Mouse (Mus musculus): ENCODE measurements around the gene Itk. TPM values are rescaled to one million over a fixed set of nuclear protein-coding genes. Genes with fewer than 3 reads are reported as not detected.

The Itk gene
- polyA plus RNA-seq, 1 experiment from 2014 or later = 0.22 TPM

- WGBS = 93% methylated on average over 4 of the region's 4 CpGs
- Histone ChIP-seq H3K27me3 (ENCODE audit: control insufficient read depth, insufficient read depth, low read length) (no peaks in the 10 kb centered on the region), H3K4me1 (ENCODE audit: control insufficient read depth, insufficient read depth, low read length) (peaks cover 7% of the 10 kb centered on the region; the same call in 1 of the 2 replicates), H3K36me3 (ENCODE audit: control insufficient read depth, insufficient read depth, low read length) (no peaks in the 10 kb centered on the region), H3K4me2 (replicated peaks; ENCODE audit: low read depth, low read length) (no peak overlapping the region), H3K9me3 (ENCODE audit: control insufficient read depth, low read depth, low read length) (no peaks in the 10 kb centered on the region), H3K9ac (replicated peaks; ENCODE audit: low read depth, low read length) (no peak overlapping the region), H3K4me3 (ENCODE audit: low read depth, low read length) (no peak overlapping the region), H3K27ac (ENCODE audit: low read length) (no peak overlapping the region)
- ATAC-seq (ENCODE audit: insufficient number of reproducible peaks, insufficient read depth, low FRiP score, low read depth) = no peak
These were observed 100.3 kb downstream of the Itk start for GRCm38 (mm10) chr11:46289022-46289421.

GRCm38 (mm10) chr11:46288091-46288490, 101.2 kb downstream of the Itk start:
- Histone ChIP-seq H3K27me3 (ENCODE audit: control insufficient read depth, insufficient read depth, low read length) (no peaks in the 10 kb centered on the region), H3K9me3 (ENCODE audit: control insufficient read depth, low read depth, low read length) (no peaks in the 10 kb centered on the region), H3K36me3 (ENCODE audit: control insufficient read depth, insufficient read depth, low read length) (no peaks in the 10 kb centered on the region), H3K9ac (replicated peaks; ENCODE audit: low read depth, low read length) (no peak overlapping the region), H3K4me2 (replicated peaks; ENCODE audit: low read depth, low read length) (no peak overlapping the region), H3K27ac (ENCODE audit: low read length) (no peak overlapping the region), H3K4me1 (ENCODE audit: control insufficient read depth, insufficient read depth, low read length) (peaks cover 7% of the 10 kb centered on the region; the same call in 1 of the 2 replicates), H3K4me3 (ENCODE audit: low read depth, low read length) (no peak overlapping the region)
- 63% methylated on average over 5 of the region's 5 CpGs for WGBS
- no peak for ATAC-seq (ENCODE audit: insufficient number of reproducible peaks, insufficient read depth, low FRiP score, low read depth)

- no peak overlapping the region for H3K4me3 ChIP-seq (ENCODE audit: low read depth, low read length)
- no peak overlapping the region for H3K27ac ChIP-seq (ENCODE audit: low read length)
- H3K36me3 ChIP-seq (ENCODE audit: control insufficient read depth, insufficient read depth, low read length) = no peaks in the 10 kb centered on the region
- H3K9me3 ChIP-seq (ENCODE audit: control insufficient read depth, low read depth, low read length) = no peaks in the 10 kb centered on the region
- H3K27me3 ChIP-seq (ENCODE audit: control insufficient read depth, insufficient read depth, low read length) = no peaks in the 10 kb centered on the region
- H3K4me2 ChIP-seq (replicated peaks; ENCODE audit: low read depth, low read length) = no peak overlapping the region
- 56% methylated on average over 6 of the region's 6 CpGs for WGBS
- no peak overlapping the region for H3K9ac ChIP-seq (replicated peaks; ENCODE audit: low read depth, low read length)
- H3K4me1 ChIP-seq (ENCODE audit: control insufficient read depth, insufficient read depth, low read length) = peaks cover 7% of the 10 kb centered on the region; the same call in 1 of the 2 replicates
- no peak for ATAC-seq (ENCODE audit: insufficient number of reproducible peaks, insufficient read depth, low FRiP score, low read depth)
These were observed 102.5 kb downstream of the Itk start for GRCm38 (mm10) chr11:46286803-46287202.

GRCm38 (mm10) chr11:46283800-46284199, 105.5 kb downstream of the Itk start:
- no peaks in the 10 kb centered on the region for H3K36me3 ChIP-seq (ENCODE audit: control insufficient read depth, insufficient read depth, low read length)
- WGBS = 95% methylated on average over 6 of the region's 6 CpGs
- no peaks in the 10 kb centered on the region for H3K4me1 ChIP-seq (ENCODE audit: control insufficient read depth, insufficient read depth, low read length)
- no peaks in the 10 kb centered on the region for H3K9me3 ChIP-seq (ENCODE audit: control insufficient read depth, low read depth, low read length)
- no peak for ATAC-seq (ENCODE audit: insufficient number of reproducible peaks, insufficient read depth, low FRiP score, low read depth)
- H3K4me2 ChIP-seq (replicated peaks; ENCODE audit: low read depth, low read length) = no peak overlapping the region
- H3K9ac ChIP-seq (replicated peaks; ENCODE audit: low read depth, low read length) = no peak overlapping the region
- no peaks in the 10 kb centered on the region for H3K27me3 ChIP-seq (ENCODE audit: control insufficient read depth, insufficient read depth, low read length)
- H3K4me3 ChIP-seq (ENCODE audit: low read depth, low read length) = no peak overlapping the region
- H3K27ac ChIP-seq (ENCODE audit: low read length) = no peak overlapping the region

- WGBS = 83% methylated on average over 5 of the region's 5 CpGs
- Histone ChIP-seq H3K36me3 (ENCODE audit: control insufficient read depth, insufficient read depth, low read length) (no peaks in the 10 kb centered on the region), H3K4me3 (ENCODE audit: low read depth, low read length) (no peak overlapping the region), H3K27me3 (ENCODE audit: control insufficient read depth, insufficient read depth, low read length) (no peaks in the 10 kb centered on the region), H3K4me1 (ENCODE audit: control insufficient read depth, insufficient read depth, low read length) (no peaks in the 10 kb centered on the region), H3K9ac (replicated peaks; ENCODE audit: low read depth, low read length) (no peak overlapping the region), H3K9me3 (ENCODE audit: control insufficient read depth, low read depth, low read length) (no peaks in the 10 kb centered on the region), H3K4me2 (replicated peaks; ENCODE audit: low read depth, low read length) (no peak overlapping the region), H3K27ac (ENCODE audit: low read length) (no peak overlapping the region)
- ATAC-seq (ENCODE audit: insufficient number of reproducible peaks, insufficient read depth, low FRiP score, low read depth) = no peak
These were observed 106.7 kb downstream of the Itk start for GRCm38 (mm10) chr11:46282612-46283011.

GRCm38 (mm10) chr11:46278709-46279108, 110.6 kb downstream of the Itk start:
- H3K9ac ChIP-seq (replicated peaks; ENCODE audit: low read depth, low read length) = no peak overlapping the region
- H3K9me3 ChIP-seq (ENCODE audit: control insufficient read depth, low read depth, low read length) = no peaks in the 10 kb centered on the region
- H3K4me2 ChIP-seq (replicated peaks; ENCODE audit: low read depth, low read length) = no peak overlapping the region
- no peaks in the 10 kb centered on the region for H3K4me1 ChIP-seq (ENCODE audit: control insufficient read depth, insufficient read depth, low read length)
- no peak overlapping the region for H3K4me3 ChIP-seq (ENCODE audit: low read depth, low read length)
- no peak overlapping the region for H3K27ac ChIP-seq (ENCODE audit: low read length)
- H3K36me3 ChIP-seq (ENCODE audit: control insufficient read depth, insufficient read depth, low read length) = no peaks in the 10 kb centered on the region
- no peak for ATAC-seq (ENCODE audit: insufficient number of reproducible peaks, insufficient read depth, low FRiP score, low read depth)
- 93% methylated on average over 12 of the region's 12 CpGs for WGBS
- no peaks in the 10 kb centered on the region for H3K27me3 ChIP-seq (ENCODE audit: control insufficient read depth, insufficient read depth, low read length)

- Histone ChIP-seq H3K4me2 (replicated peaks; ENCODE audit: low read depth, low read length) (no peak overlapping the region), H3K4me3 (ENCODE audit: low read depth, low read length) (no peak overlapping the region), H3K9me3 (ENCODE audit: control insufficient read depth, low read depth, low read length) (no peaks in the 10 kb centered on the region), H3K27ac (ENCODE audit: low read length) (no peak overlapping the region), H3K36me3 (ENCODE audit: control insufficient read depth, insufficient read depth, low read length) (no peaks in the 10 kb centered on the region), H3K27me3 (ENCODE audit: control insufficient read depth, insufficient read depth, low read length) (no peaks in the 10 kb centered on the region), H3K9ac (replicated peaks; ENCODE audit: low read depth, low read length) (no peak overlapping the region), H3K4me1 (ENCODE audit: control insufficient read depth, insufficient read depth, low read length) (no peaks in the 10 kb centered on the region)
- no peak for ATAC-seq (ENCODE audit: insufficient number of reproducible peaks, insufficient read depth, low FRiP score, low read depth)
- 74% methylated on average over 5 of the region's 5 CpGs for WGBS
These were observed 111.2 kb downstream of the Itk start for GRCm38 (mm10) chr11:46278140-46278539.

GRCm38 (mm10) chr11:46276778-46277177, 112.5 kb downstream of the Itk start:
- no peak for ATAC-seq (ENCODE audit: insufficient number of reproducible peaks, insufficient read depth, low FRiP score, low read depth)
- H3K4me1 ChIP-seq (ENCODE audit: control insufficient read depth, insufficient read depth, low read length) = no peaks in the 10 kb centered on the region
- no peaks in the 10 kb centered on the region for H3K36me3 ChIP-seq (ENCODE audit: control insufficient read depth, insufficient read depth, low read length)
- H3K27ac ChIP-seq (ENCODE audit: low read length) = no peak overlapping the region
- H3K4me2 ChIP-seq (replicated peaks; ENCODE audit: low read depth, low read length) = no peak overlapping the region
- H3K9ac ChIP-seq (replicated peaks; ENCODE audit: low read depth, low read length) = no peak overlapping the region
- H3K9me3 ChIP-seq (ENCODE audit: control insufficient read depth, low read depth, low read length) = no peaks in the 10 kb centered on the region
- no peaks in the 10 kb centered on the region for H3K27me3 ChIP-seq (ENCODE audit: control insufficient read depth, insufficient read depth, low read length)
- 50% methylated on average over 5 of the region's 5 CpGs for WGBS
- no peak overlapping the region for H3K4me3 ChIP-seq (ENCODE audit: low read depth, low read length)

GRCm38 (mm10) chr11:46276168-46276567, 113.1 kb downstream of the Itk start:
- 89% methylated on average over 8 of the region's 8 CpGs for WGBS
- ATAC-seq (ENCODE audit: insufficient number of reproducible peaks, insufficient read depth, low FRiP score, low read depth) = no peak

More at GRCm38 (mm10) chr11:46276168-46276567, 113.1 kb downstream of the Itk start:
- Histone ChIP-seq H3K27ac (ENCODE audit: low read length) (no peak overlapping the region), H3K4me1 (ENCODE audit: control insufficient read depth, insufficient read depth, low read length) (no peaks in the 10 kb centered on the region), H3K4me3 (ENCODE audit: low read depth, low read length) (no peak overlapping the region), H3K36me3 (ENCODE audit: control insufficient read depth, insufficient read depth, low read length) (no peaks in the 10 kb centered on the region), H3K27me3 (ENCODE audit: control insufficient read depth, insufficient read depth, low read length) (no peaks in the 10 kb centered on the region), H3K9me3 (ENCODE audit: control insufficient read depth, low read depth, low read length) (no peaks in the 10 kb centered on the region), H3K9ac (replicated peaks; ENCODE audit: low read depth, low read length) (no peak overlapping the region), H3K4me2 (replicated peaks; ENCODE audit: low read depth, low read length) (no peak overlapping the region)

Data from stomach, embryonic 14.5 days (tissue).